Mouse (Mus musculus) kidney, adult 2 months (tissue): ENCODE measurements at regions not wholly inside any gene's neighbourhood (a gene's known extent, or its start where the extent isn't known, plus 50 kb on each side); places are given as distances from the start of the nearest gene placed in this dataset.
"Not testable (repeated sequence)": the region's sequence is repeated elsewhere in the genome, so short reads cannot be mapped to it uniquely, and the experiment has no call there.

Source experiments
- DNase-seq: peaks from one replicate; pipeline ENCODE4 v3.0.0; 2021
- H3K27ac ChIP-seq: fragments of 200-500 bp; 2 replicates; pipeline ENCODE4 v1.5.1; 2012; ENCODE audit warnings: low read depth, low read length, control low read depth, inconsistent platforms; ENCODE audit not compliant: insufficient read depth
- H3K27me3 ChIP-seq: fragments of 200-500 bp; replicated peaks from 2 replicates; pipeline ENCODE4 v1.6.1; 2012; ENCODE audit warnings: mild to moderate bottlenecking, moderate library complexity, low read length, inconsistent platforms; ENCODE audit not compliant: control insufficient read depth, insufficient read depth
- H3K36me3 ChIP-seq: fragments of 200-500 bp; 2 replicates; pipeline ENCODE4 v1.6.1; 2012; ENCODE audit warnings: mild to moderate bottlenecking, moderate library complexity, low read length, inconsistent platforms; ENCODE audit not compliant: control insufficient read depth, insufficient read depth
- H3K4me1 ChIP-seq: fragments of 200-500 bp; 2 replicates; pipeline ENCODE4 v1.6.1; 2011; ENCODE audit warnings: low read length; ENCODE audit not compliant: control insufficient read depth, insufficient read depth
- H3K4me3 ChIP-seq: fragments of 200-500 bp; 2 replicates; pipeline ENCODE4 v1.5.1; 2011; ENCODE audit warnings: mild to moderate bottlenecking, low read depth, low read length, control low read depth; ENCODE audit not compliant: insufficient read depth
- CTCF ChIP-seq: fragments of 200-500 bp; conservative IDR thresholded peaks from 2 replicates; pipeline ENCODE4 v1.5.1; 2011; ENCODE audit warnings: low read depth, mild to moderate bottlenecking, control low read depth, low read length, moderate library complexity, mixed read lengths; ENCODE audit not compliant: insufficient read depth, insufficient read length
- POLR2A ChIP-seq: fragments of 200-500 bp; IDR thresholded peaks from one replicate; pipeline ENCODE4 v1.6.1; 2011; ENCODE audit warnings: low read depth, low read length, control low read depth
- WGBS: fragments of 180-500 bp; shearing (Covaris S2); methylation state at CpG from one replicate; pipeline ENCODE4 v1.1.7; 2018; 5-methylcytosine and 5-hydroxymethylcytosine counted together

DNA sequence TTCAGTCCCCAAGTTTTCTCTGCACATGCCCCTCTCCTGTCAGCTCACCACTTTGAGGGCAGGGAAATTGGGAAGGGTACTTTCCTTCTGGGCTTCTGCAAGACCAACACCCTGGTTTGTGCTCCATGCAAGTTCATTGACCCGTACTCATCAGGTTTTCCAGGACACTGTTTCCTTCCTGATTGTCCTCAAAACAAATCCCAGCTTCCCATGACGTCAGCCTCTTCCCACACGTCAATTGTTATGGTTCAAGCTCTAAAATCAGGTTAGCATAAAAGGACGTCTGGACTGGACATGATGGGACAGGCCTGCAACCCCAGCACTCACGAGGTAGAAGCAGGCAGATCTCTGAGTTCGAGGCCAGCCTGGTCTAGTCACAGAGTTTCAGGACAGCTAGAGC, 84.3 kb upstream of the Cep85l start:
- H3K4me1 ChIP-seq, result 0 out of 2 replicates have a peak, but pooled peaks cover 2% of the 10 kb centered on the region
- peak; percentile 68 for DNase-seq
- no peaks in the 10 kb centered on the region for H3K36me3 ChIP-seq
- no peaks in the 10 kb centered on the region for H3K27me3 ChIP-seq
- TF ChIP-seq CTCF, result no peak
- TF ChIP-seq POLR2A, result no peak
- H3K27ac ChIP-seq, result peak overlapping the region; percentile 48; the same call in 1 of the 2 replicates
- 58% methylated on average over 6 of the region's 6 CpGs for WGBS
- no peak overlapping the region for H3K4me3 ChIP-seq

- 0 out of 2 replicates have a peak, but pooled peaks cover 2% of the 10 kb centered on the region for H3K4me1 ChIP-seq
- no peak overlapping the region for H3K4me3 ChIP-seq
- H3K27me3 ChIP-seq, result no peaks in the 10 kb centered on the region
- H3K27ac ChIP-seq, result peak overlapping the region; percentile 77; the same call in 1 of the 2 replicates
- no peaks in the 10 kb centered on the region for H3K36me3 ChIP-seq
- WGBS, result 54% methylated on average over 3 of the region's 3 CpGs
- TF ChIP-seq POLR2A, result no peak
- TF ChIP-seq CTCF, result no peak
- no peak for DNase-seq
These were observed 83.7 kb upstream of the Cep85l start for GRCm38 (mm10) chr10:53463471-53463870.

GRCm38 (mm10) chr10:53462449-53463308, 82.9 kb upstream of the Cep85l start:
- WGBS, result 47% methylated on average over 15 of the region's 15 CpGs
- Histone ChIP-seq H3K4me1 (0 out of 2 replicates have a peak, but pooled peaks cover 2% of the 10 kb centered on the region), H3K27ac (0 out of 2 replicates have a peak overlapping the region, but pooled peaks have one; percentile 15), H3K36me3 (no peaks in the 10 kb centered on the region), H3K4me3 (no peak overlapping the region), H3K27me3 (no peaks in the 10 kb centered on the region)
- no peak for TF ChIP-seq POLR2A
- no peak for TF ChIP-seq CTCF
- peak; percentile 31 for DNase-seq

GRCm38 (mm10) chr10:53461070-53461781, 81.5 kb upstream of the Cep85l start:
- H3K36me3 ChIP-seq, result no peaks in the 10 kb centered on the region
- no peak for TF ChIP-seq POLR2A
- 0 out of 2 replicates have a peak, but pooled peaks have one; percentile 11 for TF ChIP-seq CTCF
- H3K27me3 ChIP-seq, result no peaks in the 10 kb centered on the region
- DNase-seq, result peak; percentile 13
- no peak overlapping the region for H3K4me3 ChIP-seq
- H3K4me1 ChIP-seq, result 0 out of 2 replicates have a peak, but pooled peaks cover 2% of the 10 kb centered on the region
- H3K27ac ChIP-seq, result no peak overlapping the region
- 66% methylated on average over 7 of the region's 7 CpGs for WGBS

DNA sequence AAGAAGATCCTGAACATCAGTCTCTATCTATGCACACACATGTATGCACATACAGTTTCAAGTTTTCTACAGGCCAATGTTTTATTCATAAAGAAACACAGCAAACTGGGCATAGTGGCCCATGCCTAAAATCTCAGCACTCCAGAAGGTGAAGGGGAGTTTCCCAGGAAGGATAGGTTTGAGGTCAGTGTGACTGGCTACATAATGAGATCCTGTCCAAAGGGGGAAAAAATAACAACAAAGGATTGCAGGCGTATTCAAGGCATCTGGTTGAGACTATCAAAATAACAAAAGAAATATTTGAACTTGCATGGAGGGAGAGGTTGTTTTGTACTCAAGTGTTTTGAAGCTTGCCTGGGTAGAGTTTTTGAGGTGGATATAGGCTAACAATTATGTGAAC, 80.0 kb upstream of the Cep85l start:
- WGBS, result 29% methylated on average over 1 of the region's 1 CpGs
- H3K4me1 ChIP-seq, H3K4me3 ChIP-seq, DNase-seq, H3K27ac ChIP-seq, H3K36me3 ChIP-seq, H3K27me3 ChIP-seq: not testable (repeated sequence)

DNA sequence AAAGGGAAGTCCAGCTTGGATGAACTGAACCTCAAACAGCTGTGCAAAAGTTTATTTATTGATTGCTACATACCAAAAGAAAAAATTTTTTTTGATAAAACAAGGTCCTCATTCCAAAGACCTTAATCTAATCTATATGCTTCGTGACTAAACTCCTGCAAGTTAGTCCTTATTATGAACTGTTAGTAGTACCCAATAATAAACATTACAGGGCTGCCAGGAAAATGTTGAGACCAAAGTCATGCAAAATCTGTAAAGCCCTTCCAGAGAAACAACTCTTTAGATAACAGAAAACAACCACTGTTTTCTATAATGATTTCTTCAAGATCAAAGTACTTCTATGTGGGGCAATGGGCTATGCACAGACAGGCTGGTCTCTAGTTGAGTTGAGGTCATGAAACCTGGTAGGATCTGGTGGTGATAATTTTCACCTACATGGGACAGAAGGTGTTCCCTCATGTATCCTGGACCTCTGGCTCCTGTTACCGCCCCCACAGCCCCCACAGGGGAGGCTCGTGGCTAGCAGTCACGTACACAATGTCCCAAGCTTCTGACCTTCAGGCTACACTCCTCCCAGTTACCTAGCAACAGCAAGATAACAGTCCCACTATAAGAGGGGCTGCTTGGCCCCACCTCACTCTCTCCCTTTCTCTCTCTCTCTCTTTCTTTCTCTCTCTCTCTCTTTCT, 76.4 kb upstream of the Cep85l start:
- no peaks in the 10 kb centered on the region for H3K27me3 ChIP-seq
- no peak for DNase-seq
- H3K4me1 ChIP-seq, result 0 out of 2 replicates have a peak, but pooled peaks cover 2% of the 10 kb centered on the region
- TF ChIP-seq POLR2A (no peak), CTCF (no peak)
- H3K27ac ChIP-seq, result no peak overlapping the region
- H3K36me3 ChIP-seq, result no peaks in the 10 kb centered on the region
- WGBS, result 67% methylated on average over 4 of the region's 4 CpGs
- H3K4me3 ChIP-seq, result no peak overlapping the region

- WGBS, result 61% methylated on average over 3 of the region's 3 CpGs
- Histone ChIP-seq H3K27ac (no peak overlapping the region), H3K4me1 (no peaks in the 10 kb centered on the region), H3K27me3 (no peaks in the 10 kb centered on the region), H3K36me3 (no peaks in the 10 kb centered on the region), H3K4me3 (no peak overlapping the region)
- TF ChIP-seq POLR2A (no peak), CTCF (no peak)
- DNase-seq, result no peak
These were observed 65.0 kb upstream of the Cep85l start for GRCm38 (mm10) chr10:53444789-53445188.
